Mouse (Mus musculus) duodenum, adult 2 months (tissue): ENCODE measurements around the gene Birc3. TPM values are rescaled to one million over a fixed set of nuclear protein-coding genes. Genes with fewer than 3 reads are reported as not detected.

Experiments
- polyA plus RNA-seq: library from polyadenylated mRNA; depleted of rRNA; stranded (reverse); fragments of >200 nt; gene quantifications from 2 replicates; pipeline ENCODE4 v1.2.3, GENCODE M21; 2012; ENCODE audit warnings: low replicate concordance; rRNA removed

Birc3 gene
- 4.7 and 8.0 TPM in 2 replicates for polyA plus RNA-seq

DNA sequence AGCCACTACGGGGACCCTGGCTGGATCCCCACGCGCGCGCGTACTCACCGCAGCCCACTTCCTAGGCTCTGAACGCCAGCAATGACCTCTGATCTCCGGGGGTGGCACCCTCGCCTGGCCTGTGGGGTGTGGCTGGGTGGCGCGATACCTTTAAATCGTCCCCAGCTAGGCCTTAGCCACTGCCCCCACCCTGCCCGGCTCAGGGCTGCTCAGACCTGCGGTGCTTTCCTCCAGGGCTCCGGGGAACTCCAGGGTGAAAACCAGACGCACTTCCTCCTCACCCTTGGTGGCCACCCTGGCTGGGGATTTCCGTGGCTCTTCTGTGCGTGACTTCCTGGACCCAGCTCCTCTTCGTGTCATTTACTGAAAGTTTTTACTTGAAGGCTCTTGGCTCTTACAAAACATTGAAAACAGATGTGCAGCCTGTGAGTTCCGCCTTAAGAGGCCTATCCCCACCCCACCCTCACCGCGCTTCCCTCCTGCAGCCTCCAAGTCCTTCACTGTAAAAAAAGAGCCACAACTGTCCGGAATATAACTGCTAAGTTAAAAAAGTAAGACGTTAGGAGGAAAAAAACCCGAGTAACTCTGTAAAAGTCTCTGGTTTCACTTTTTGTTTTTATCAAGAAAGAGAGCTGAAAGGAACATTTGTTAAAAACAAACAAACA lies at the start of gene Birc3:
Gene Birc3 (minus strand): TSS at position 412 of the 665 bp plus-strand sequence.

DNA sequence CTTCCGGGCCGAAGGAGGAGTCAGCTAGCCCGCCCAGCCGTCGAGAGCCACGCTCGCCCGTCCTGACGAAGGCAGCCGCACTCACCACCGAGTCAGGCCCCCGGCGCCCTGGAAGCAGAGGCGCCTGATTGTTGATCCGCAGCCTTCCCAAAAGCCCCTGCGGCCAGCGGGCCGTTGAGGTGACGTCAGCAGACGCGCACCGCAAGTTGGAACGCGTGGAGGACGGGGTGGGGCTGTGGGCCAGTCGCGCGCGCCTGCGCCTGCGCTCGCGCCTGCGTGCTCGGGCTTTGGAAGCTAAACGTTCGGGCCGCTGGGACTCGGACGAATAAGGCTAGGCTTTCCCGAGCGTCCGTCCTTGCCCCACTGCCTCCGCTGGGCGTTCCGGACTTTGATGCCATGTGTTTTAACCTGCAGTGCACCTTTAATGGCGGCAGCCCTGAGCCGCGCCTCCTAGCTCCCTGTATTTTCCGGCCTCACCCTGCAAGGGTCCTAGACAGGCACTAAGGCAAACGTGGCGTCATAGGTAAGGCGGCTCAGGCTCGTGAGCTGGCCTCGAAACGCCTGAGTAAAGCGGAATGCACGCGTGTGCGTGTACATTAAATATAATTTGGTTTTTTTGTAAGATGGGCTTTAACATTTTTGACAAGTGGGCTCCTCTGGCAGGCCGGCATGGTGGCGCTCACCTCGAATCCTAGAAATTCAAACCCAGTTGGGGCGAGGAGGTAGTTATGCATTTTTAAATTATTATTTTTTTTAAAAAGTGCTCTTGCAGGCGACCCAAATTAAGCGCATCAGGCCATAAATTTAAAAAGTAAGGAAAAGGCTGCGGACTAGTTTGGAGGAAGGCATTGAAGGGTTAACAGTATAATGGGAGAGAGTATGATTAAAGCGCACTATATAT lies 35.8 kb downstream of the Birc3 start, which contains the start of gene Birc2:
Gene Birc2 (minus strand): TSS at position 160 of the 901 bp plus-strand sequence.

Other genes starting within 250 kb of the Birc3 start
- not detected in 2 replicates for gene Mmp20, start 245.0 kb downstream of the Birc3 start, polyA plus RNA-seq
- gene Mmp7, start 181.1 kb downstream of the Birc3 start, polyA plus RNA-seq: 18.2 and 49.1 TPM in 2 replicates
- 16.1 and 19.6 TPM in 2 replicates for gene Tmem123, start 109.1 kb downstream of the Birc3 start, polyA plus RNA-seq
- gene Birc2, start 36.1 kb downstream of the Birc3 start, polyA plus RNA-seq: 2.9 and 4.9 TPM in 2 replicates
- gene Yap1, start 131.4 kb upstream of the Birc3 start, polyA plus RNA-seq: 34.8 and 35.3 TPM in 2 replicates
- gene Cfap300, start 169.6 kb upstream of the Birc3 start, polyA plus RNA-seq: 1.5 TPM in 1 of 2 replicates, not detected in the other